Mouse (Mus musculus) thymus, postnatal 36 days (tissue): ENCODE results near the gene Apol9b.
A peak's percentile ranks its signal among the peaks of the same experiment; 100 is the strongest.

Source experiments
- DNase-seq, 2 experiments: peaks; one replicate each; pipeline ENCODE4 v3.0.0; 2022; ENCODE audit warnings: mixed read lengths in 2 of 2

Gene Apol9b

DNA sequence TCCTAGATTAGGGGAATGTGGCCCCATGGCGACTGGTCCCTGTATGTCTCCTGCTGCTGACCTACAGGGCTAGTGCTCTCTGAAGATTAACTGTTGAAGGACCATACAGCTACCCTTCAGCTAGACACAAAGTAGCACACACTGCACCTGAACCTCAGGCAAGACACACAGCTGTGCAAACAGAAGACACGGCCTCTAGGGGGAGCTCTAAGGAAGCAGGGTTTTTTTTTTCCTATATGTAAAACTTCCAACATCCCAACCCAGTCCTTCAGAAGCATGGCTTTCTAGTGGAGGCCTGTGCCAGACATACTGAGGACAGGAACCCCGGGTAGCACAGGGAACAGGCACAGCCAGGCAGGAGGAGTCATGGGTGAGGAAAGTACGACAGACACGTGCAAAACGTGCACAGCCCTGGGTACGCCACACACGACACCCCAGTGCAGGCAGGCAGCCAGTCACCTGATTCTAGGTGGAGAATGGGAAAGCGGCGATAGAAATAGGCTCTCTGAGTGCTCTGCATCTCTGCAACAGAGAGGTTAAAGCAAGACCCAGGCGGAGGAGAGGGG lies 53.7 kb downstream of the Apol9b start:
- DNase-seq: peak in 1 of 2 experiments; percentile 55

DNA sequence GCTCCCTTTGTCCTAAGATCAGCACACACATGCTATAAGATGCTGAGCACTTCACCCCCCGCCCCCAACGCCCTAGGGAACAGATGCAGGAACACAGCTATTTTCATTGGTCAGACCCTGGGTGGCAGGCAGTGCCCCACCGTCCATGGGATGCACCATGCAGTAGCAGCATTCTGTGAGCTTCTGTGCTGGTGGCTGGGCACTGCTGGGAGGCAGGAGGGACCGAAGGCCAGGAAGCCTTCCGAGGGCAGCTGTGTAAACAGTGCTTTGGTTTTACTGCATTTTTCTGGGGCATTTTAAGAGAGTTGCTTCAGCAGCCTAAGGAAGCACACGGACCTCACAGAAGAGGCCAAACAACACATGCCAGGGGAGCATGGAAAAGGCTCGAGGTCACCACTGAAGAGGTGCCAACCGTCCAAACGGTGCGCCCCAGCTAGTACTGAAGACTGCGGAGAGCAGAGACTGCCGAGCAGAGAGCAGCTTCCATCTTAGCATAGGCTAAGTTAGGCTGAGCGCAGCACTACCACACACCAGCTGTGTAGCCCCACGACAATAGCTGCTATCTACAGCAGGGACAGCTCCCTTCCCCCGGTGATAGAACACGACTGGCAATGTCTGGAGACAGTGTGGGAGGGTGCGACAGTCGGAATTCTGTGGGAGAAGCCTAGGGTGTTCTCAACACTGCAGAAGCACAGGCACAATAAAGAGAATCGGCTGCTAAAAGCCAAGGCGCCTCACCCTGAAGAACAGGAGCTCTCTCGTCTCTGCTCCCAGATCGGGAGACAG lies 55.4 kb downstream of the Apol9b start:
- DNase-seq: no peak

DNA sequence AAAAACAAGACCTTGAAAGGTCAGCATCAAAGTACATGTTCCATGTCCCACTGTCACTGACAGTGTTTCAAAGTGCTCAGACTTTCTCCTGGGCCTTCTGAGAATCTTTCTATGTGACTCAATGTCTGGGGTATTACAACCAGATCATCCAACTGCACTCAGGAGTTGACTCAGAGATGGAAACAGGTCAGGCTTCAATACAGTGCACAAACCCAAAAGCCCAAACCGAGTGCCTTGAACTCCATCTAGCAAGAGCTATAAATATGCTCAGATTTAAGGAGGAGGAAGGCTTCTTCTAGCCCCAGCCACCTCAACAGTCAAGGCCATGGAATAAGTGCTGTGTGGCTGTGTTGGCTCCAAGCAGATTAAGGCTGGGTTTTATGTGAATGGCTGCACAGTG lies 57.0 kb downstream of the Apol9b start:
- DNase-seq: no peak
